Mouse (Mus musculus): ENCODE data around the gene Lrrc39.

The Lrrc39 gene

DNA sequence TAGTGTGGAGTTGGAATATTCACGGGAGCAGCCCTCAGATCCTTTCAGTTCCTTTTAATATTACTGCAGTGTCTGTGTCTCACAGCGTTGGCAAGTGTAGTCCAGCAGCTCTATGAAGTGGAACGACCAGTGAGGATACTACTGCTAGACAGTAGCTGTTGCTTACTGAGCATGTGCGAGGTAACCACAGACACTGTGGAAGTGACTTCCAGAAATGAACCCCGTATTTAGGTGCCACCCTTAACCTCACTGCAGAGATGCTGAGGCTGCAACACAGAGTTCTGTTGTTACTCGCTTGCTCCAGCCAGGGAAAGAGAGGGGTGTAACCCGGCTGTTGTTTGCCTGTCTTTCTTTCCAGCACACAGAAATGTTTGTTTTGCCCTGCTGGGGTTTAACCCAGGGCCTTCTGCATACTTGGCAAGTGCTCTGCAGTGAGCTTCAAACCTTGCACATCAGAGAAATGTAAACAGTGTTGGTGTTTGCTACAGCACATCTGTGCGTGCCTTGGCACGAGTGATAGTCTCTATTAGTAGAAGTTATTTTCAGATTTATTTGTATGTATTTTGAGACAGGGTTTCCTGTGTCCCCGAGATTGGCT is 51.6 kb downstream of the Lrrc39 start, which contains the start of gene Trmt13:
Trmt13 (minus strand) TSS at position 293 of the 598 bp plus-strand sequence.
- no peak for DNase-seq (ENCODE audit: low spot score in 2 of 2)

DNA sequence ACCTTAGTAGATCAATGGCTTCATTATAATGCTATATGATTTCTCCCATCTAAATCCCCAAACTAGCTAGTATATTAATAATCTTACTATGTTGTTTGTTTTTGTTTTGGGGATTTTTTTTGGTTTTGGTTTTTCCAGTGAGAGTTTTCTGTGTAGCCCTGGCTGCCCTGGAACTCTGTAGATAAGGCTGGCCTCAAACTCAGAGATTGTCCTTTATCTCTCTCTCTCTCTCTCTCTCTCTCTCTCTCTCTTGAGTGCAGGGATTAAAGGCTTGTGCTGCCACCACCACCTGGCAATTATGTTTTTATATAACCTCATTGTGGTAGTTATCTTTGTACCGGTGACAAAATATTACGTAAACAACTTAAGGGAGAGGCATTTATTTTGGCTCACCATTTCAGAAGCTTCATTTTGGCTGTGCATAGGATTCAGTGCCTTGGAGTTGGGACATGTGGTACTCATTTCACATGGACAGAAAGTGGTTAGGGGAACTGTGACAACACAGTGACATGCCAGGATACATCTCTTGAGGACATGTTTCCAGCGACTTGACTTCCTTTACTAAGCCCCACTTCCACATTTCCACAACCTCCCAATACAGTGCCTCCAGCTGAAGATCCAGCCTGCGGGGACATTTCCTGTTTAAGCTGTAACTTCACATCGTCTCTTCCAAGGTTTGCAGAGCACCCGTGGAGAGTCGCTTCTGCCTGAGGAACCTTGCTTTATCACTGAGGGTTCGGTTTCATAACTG is 52.7 kb downstream of the Lrrc39 start:
- DNase-seq (ENCODE audit: low spot score in 2 of 2) = no peak

DNA sequence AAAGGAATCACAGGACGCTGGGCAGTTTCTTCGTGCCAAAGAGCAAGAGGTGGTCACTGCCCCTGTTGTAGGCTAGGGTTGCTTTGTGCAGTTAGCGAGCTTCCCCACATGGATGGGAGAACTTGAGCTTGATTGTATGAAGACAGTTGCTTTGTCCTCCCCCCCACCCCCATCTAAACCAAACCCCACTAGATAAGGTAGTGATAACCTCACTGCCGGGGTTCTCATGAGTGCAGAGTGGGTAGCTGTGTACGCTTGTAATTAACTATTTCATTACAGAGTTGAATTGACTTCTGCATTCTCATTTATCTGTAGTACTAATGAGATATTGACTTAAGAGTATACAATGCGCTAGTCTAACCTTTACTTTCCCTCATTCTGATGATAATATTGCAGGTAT is 56.1 kb downstream of the Lrrc39 start:
- no peak for DNase-seq (ENCODE audit: low spot score in 2 of 2)

DNA sequence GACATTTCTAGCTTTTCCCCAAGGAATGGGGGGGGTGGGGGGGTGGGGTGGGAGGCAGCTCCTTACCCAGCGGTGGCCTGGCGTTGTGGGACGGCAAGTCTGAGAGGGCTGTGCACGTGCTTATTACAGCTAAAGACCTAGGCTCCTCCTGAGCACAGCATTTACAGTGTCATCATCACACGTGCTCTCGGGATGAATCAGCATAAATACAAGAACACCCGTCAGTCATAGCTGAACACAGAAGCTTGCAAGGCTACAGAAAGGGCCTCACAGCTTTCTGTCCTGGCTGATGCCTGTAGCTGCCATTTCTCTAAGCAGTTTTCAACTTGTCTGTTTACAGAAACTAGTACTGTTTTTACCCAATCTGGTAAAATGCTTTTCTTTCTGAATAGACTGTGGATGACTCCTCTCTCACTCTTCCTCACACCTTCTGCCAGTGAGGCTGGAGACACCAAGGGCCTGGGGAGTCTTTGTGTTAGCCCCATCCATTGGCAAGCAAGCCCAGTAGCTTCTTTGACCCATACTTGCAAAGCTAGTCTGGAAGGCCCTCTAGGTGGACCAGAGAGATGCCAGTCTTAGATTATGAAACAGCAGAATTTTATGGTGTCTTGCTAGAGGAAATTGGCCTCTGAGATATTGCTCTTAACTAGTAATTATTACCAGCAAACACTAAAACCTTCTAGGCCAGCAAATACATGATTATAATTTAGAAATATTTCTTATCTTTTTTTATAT is 58.0 kb downstream of the Lrrc39 start:
- no peak for DNase-seq (ENCODE audit: low spot score in 2 of 2)

DNA sequence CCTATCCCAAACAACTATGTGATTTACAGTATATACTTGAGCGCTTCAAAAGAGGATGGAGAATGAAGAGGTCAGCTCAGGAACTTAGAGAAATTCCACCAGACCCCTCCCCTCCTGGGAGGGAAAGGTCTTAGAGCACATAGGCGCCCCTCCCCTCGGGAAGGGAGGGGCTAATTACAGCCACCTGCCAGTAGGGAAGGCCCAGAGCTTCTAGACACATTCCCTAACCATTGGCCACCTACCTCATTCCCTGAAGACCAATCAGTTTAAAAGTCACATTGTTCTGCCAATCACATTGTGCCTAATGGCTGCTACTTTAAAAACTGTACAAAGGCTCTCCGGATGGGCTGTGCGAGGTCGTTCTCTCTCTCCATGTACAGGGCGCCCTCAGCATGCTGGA is 59.9 kb downstream of the Lrrc39 start:
- no peak for DNase-seq (ENCODE audit: low spot score in 2 of 2)

DNA sequence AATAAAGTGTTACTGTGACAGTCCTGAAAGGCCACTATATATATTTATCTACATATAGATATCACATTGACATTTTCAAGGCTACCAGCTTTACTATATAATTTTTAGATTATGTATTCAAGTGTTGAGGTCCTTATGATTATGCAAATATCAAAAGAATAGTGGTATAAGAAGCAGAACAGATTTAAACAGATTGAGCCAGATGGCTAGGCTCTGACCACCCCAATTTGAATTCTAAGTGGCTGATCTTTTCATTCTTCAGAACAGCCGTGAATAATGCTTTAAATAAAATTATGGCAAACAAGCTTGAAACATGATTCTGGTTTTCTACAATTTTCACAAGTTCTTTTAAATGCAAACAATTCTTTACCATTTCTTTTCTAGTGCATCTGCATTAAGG is 68.7 kb downstream of the Lrrc39 start:
- no peak for DNase-seq (ENCODE audit: low spot score in 2 of 2)

Data from spleen, postnatal 36 days (tissue).